Comparison of ENCODE assay signal across 8 mouse cellular contexts in genomic region chr10:81288601-81289000, GRCm38 (mm10). TPM values are rescaled to one million over a fixed set of nuclear protein-coding genes. Genes with fewer than 3 reads are reported as not detected.
DNase-seq lines count a peak whose midpoint lies in the region; ATAC-seq and TF ChIP-seq lines count a peak whose summit lies in the region.

No protein-coding gene starts in this region.

- DNase-seq in kidney, postnatal 0 days (ENCODE audit: low spot score), result peak; percentile 32
- no peak for DNase-seq in kidney, adult 11 months
- peak; percentile 74 to 76 for DNase-seq in B cell, adult 2 months
- DNase-seq in MN1 (ENCODE audit: low spot score), result peak; percentile 46
- peak; percentile 52 to 70 for DNase-seq in thymus, postnatal 10 days (ENCODE audit: low spot score in 2 of 2)

- H3K4me1 ChIP-seq in kidney, postnatal 0 days (replicated peaks; ENCODE audit: insufficient read depth, low read length), result peaks cover 7% of the 10 kb centered on the region
- H3K4me1 ChIP-seq in intestine, embryonic 15.5 days (replicated peaks), result peaks cover 33% of the 10 kb centered on the region

- H3K4me2 ChIP-seq in kidney, postnatal 0 days (ENCODE audit: low read length), result peak overlapping the region; percentile 18; the same call in 1 of the 2 replicates
- H3K4me2 ChIP-seq in intestine, embryonic 15.5 days (replicated peaks), result 0 out of 2 replicates have a peak overlapping the region, but pooled peaks have one; percentile 12

- no peak overlapping the region for H3K4me3 ChIP-seq in kidney, postnatal 0 days (replicated peaks; ENCODE audit: low read depth, low read length)
- no peak overlapping the region for H3K4me3 ChIP-seq in intestine, embryonic 15.5 days (replicated peaks)

- H3K27me3 ChIP-seq in kidney, postnatal 0 days (ENCODE audit: insufficient read depth, low read length), result 0 out of 2 replicates have a peak, but pooled peaks cover 2% of the 10 kb centered on the region
- peaks cover 13% of the 10 kb centered on the region for H3K27me3 ChIP-seq in intestine, embryonic 15.5 days (replicated peaks)

- H3K9me3 ChIP-seq in kidney, postnatal 0 days (replicated peaks; ENCODE audit: low read length), result no peaks in the 10 kb centered on the region
- H3K9me3 ChIP-seq in intestine, embryonic 15.5 days, result no peaks in the 10 kb centered on the region

- 40% methylated on average over 6 of the region's 6 CpGs for WGBS in kidney, postnatal 0 days
- 29% methylated on average over 6 of the region's 6 CpGs for WGBS in intestine, embryonic 15.5 days

- H3K27ac ChIP-seq in kidney, postnatal 0 days, result no peak overlapping the region
- H3K27ac ChIP-seq in intestine, embryonic 15.5 days, result no peak overlapping the region

- H3K9ac ChIP-seq in kidney, postnatal 0 days (ENCODE audit: low read depth, low read length), result no peak overlapping the region
- no peak overlapping the region for H3K9ac ChIP-seq in intestine, embryonic 15.5 days

- no peak for ATAC-seq in kidney, postnatal 0 days (replicated peaks; ENCODE audit: low FRiP score, low read depth)
- no peak for ATAC-seq in intestine, embryonic 15.5 days
- no peak for ATAC-seq in megakaryocyte, adult 5-6 weeks (ENCODE audit: poor library complexity, severe bottlenecking)
- ATAC-seq in megakaryocyte progenitor cell, adult 5-6 weeks (replicated peaks; ENCODE audit: poor library complexity), result no peak

- TF ChIP-seq CTCF in kidney, postnatal 0 days (IDR thresholded peaks at IDR 0.05; ENCODE audit: low read depth), result peak; percentile 68

- no peaks in the 10 kb centered on the region for H3K36me3 ChIP-seq in kidney, postnatal 0 days (ENCODE audit: insufficient read depth, low read length)
- no peaks in the 10 kb centered on the region for H3K36me3 ChIP-seq in intestine, embryonic 15.5 days

RNA-seq across cellular contexts. Expression of gene Tjp3, which starts 2.8 kb away (rescaled TPM):
- 19.0 and 19.1 TPM in 2 replicates for polyA plus RNA-seq in kidney, postnatal 0 days (2015; fragmentation: Nextera tagmentation; extraction: Ambion mirVana)
- polyA plus RNA-seq in intestine, embryonic 15.5 days (2015; fragmentation: Nextera tagmentation; extraction: Ambion mirVana), result 47.0 and 53.3 TPM in 2 replicates
- total RNA-seq in megakaryocyte, adult 5-6 weeks (2015), result 3.4 and 3.7 TPM in 2 replicates
- 5.0 and 6.5 TPM in 2 replicates for total RNA-seq in megakaryocyte, adult 5-6 weeks (2017)
- total RNA-seq in megakaryocyte progenitor cell, adult 5-6 weeks (2015), result 2.3 TPM in 2 replicates
- total RNA-seq in megakaryocyte progenitor cell, adult 5-6 weeks (2017), result 3.9 and 5.2 TPM in 2 replicates

RNA-seq across cellular contexts. Expression of gene Pip5k1c, which starts 4.2 kb away (rescaled TPM):
- 37.8 and 39.3 TPM in 2 replicates for polyA plus RNA-seq in kidney, postnatal 0 days (2015; fragmentation: Nextera tagmentation; extraction: Ambion mirVana)
- polyA plus RNA-seq in intestine, embryonic 15.5 days (2015; fragmentation: Nextera tagmentation; extraction: Ambion mirVana), result 41.2 and 42.7 TPM in 2 replicates
- total RNA-seq in megakaryocyte, adult 5-6 weeks (2015), result 28.0 and 31.7 TPM in 2 replicates
- 40.4 and 46.1 TPM in 2 replicates for total RNA-seq in megakaryocyte, adult 5-6 weeks (2017)
- 18.9 and 24.6 TPM in 2 replicates for total RNA-seq in megakaryocyte progenitor cell, adult 5-6 weeks (2015)
- 32.4 and 37.4 TPM in 2 replicates for total RNA-seq in megakaryocyte progenitor cell, adult 5-6 weeks (2017)

RNA-seq across cellular contexts. Expression of gene Apba3, which starts 21.8 kb away (rescaled TPM):
- polyA plus RNA-seq in kidney, postnatal 0 days (2015; fragmentation: Nextera tagmentation; extraction: Ambion mirVana), result 55.7 and 60.5 TPM in 2 replicates
- 55.1 and 69.2 TPM in 2 replicates for polyA plus RNA-seq in intestine, embryonic 15.5 days (2015; fragmentation: Nextera tagmentation; extraction: Ambion mirVana)
- 16.4 and 20.2 TPM in 2 replicates for total RNA-seq in megakaryocyte, adult 5-6 weeks (2015)
- 11.5 and 15.0 TPM in 2 replicates for total RNA-seq in megakaryocyte, adult 5-6 weeks (2017)
- 15.5 and 20.2 TPM in 2 replicates for total RNA-seq in megakaryocyte progenitor cell, adult 5-6 weeks (2015)
- 10.5 and 16.9 TPM in 2 replicates for total RNA-seq in megakaryocyte progenitor cell, adult 5-6 weeks (2017)

RNA-seq across cellular contexts. Expression of gene Mrpl54, which starts 21.9 kb away (rescaled TPM):
- polyA plus RNA-seq in kidney, postnatal 0 days (2015; fragmentation: Nextera tagmentation; extraction: Ambion mirVana), result 259 and 283 TPM in 2 replicates
- 242 and 245 TPM in 2 replicates for polyA plus RNA-seq in intestine, embryonic 15.5 days (2015; fragmentation: Nextera tagmentation; extraction: Ambion mirVana)
- 52.1 and 67.0 TPM in 2 replicates for total RNA-seq in megakaryocyte, adult 5-6 weeks (2015)
- 97.4 and 154 TPM in 2 replicates for total RNA-seq in megakaryocyte, adult 5-6 weeks (2017)
- total RNA-seq in megakaryocyte progenitor cell, adult 5-6 weeks (2015), result 95.1 and 97.1 TPM in 2 replicates
- 155 and 196 TPM in 2 replicates for total RNA-seq in megakaryocyte progenitor cell, adult 5-6 weeks (2017)

RNA-seq across cellular contexts. Expression of gene Cactin, which starts 32.3 kb away (rescaled TPM):
- 24.5 and 26.4 TPM in 2 replicates for polyA plus RNA-seq in kidney, postnatal 0 days (2015; fragmentation: Nextera tagmentation; extraction: Ambion mirVana)
- 38.7 and 39.5 TPM in 2 replicates for polyA plus RNA-seq in intestine, embryonic 15.5 days (2015; fragmentation: Nextera tagmentation; extraction: Ambion mirVana)
- 4.5 and 7.4 TPM in 2 replicates for total RNA-seq in megakaryocyte, adult 5-6 weeks (2015)
- total RNA-seq in megakaryocyte, adult 5-6 weeks (2017), result 16.2 and 20.6 TPM in 2 replicates
- 7.1 and 7.6 TPM in 2 replicates for total RNA-seq in megakaryocyte progenitor cell, adult 5-6 weeks (2015)
- 30.8 and 32.7 TPM in 2 replicates for total RNA-seq in megakaryocyte progenitor cell, adult 5-6 weeks (2017)
